ENCODE assay signal across 17 mouse cellular contexts in the genomic region with DNA sequence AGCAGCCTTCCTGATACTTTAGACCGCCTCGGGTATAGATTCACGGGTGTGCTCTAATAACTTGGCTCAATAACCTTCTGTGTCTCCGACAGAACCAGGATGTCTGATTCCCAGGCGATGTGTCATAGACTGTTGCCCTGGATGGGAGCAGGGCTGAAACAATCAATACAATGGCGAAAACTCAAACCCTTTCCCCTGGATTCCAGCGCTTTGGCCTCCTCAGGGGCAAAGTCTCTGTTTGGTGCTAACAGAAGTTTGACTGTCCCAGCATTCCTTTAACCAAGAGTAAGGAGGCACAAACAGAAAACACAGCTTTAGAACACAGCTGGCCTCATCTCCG. TPM values are rescaled to one million over a fixed set of nuclear protein-coding genes. Genes with fewer than 3 reads are reported as not detected.
DNase-seq lines count a peak whose midpoint lies in the region; ATAC-seq and TF ChIP-seq lines count a peak whose summit lies in the region.
"Had no signal": no experiment of that assay in that cellular context is flagged by ENCODE, and none has a peak within 500 bp of the region (broad histone marks: within the 10 kb centered on the region; RNA-seq: fewer than 3 reads in every experiment).

No protein-coding gene starts in this region.

- no peak overlapping the region for H3K4me2 ChIP-seq in hindbrain, embryonic 12.5 days (replicated peaks)
- no peak overlapping the region for H3K4me2 ChIP-seq in hindbrain, embryonic 14.5 days (replicated peaks)
- peak overlapping the region; percentile 11; the same call in 1 of the 2 replicates for H3K4me2 ChIP-seq in liver, embryonic 15.5 days
- H3K4me2 ChIP-seq in liver, embryonic 11.5 days = no peak overlapping the region
- H3K4me2 ChIP-seq in hindbrain, postnatal 0 days (ENCODE audit: low read depth, low read length) = no peak overlapping the region
- H3K4me2 ChIP-seq: limb, embryonic 12.5 days had no signal

- no peak for TF ChIP-seq CTCF in hindbrain, postnatal 0 days (IDR thresholded peaks at IDR 0.05; ENCODE audit: low read depth)

- peak; percentile 26; the same call in 1 of the 2 replicates for ATAC-seq in hindbrain, embryonic 12.5 days (ENCODE audit: low FRiP score)
- ATAC-seq in hindbrain, embryonic 14.5 days (ENCODE audit: low FRiP score) = no peak
- ATAC-seq in liver, embryonic 15.5 days (ENCODE audit: insufficient read depth) = peak; percentile 28; the same call in 1 of the 2 replicates
- no peak for ATAC-seq in liver, embryonic 11.5 days (replicated peaks; ENCODE audit: low FRiP score)
- ATAC-seq in erythroblast, adult 5-6 weeks (replicated peaks; ENCODE audit: low FRiP score, poor library complexity, severe bottlenecking) = 0 out of 2 replicates have a peak, but pooled peaks have one; percentile 31
- ATAC-seq in hindbrain, postnatal 0 days = peak; percentile 36; the same call in 1 of the 2 replicates

- H3K4me3 ChIP-seq in hindbrain, embryonic 12.5 days = no peak overlapping the region
- H3K4me3 ChIP-seq in hindbrain, embryonic 14.5 days (replicated peaks; ENCODE audit: low read length) = no peak overlapping the region
- no peak overlapping the region for H3K4me3 ChIP-seq in liver, embryonic 15.5 days (replicated peaks)
- H3K4me3 ChIP-seq in liver, embryonic 11.5 days (ENCODE audit: low read depth, low read length) = no peak overlapping the region
- H3K4me3 ChIP-seq in hindbrain, postnatal 0 days (ENCODE audit: low read length) = no peak overlapping the region
- no peak overlapping the region for H3K4me3 ChIP-seq in heart, embryonic 10.5 days
- H3K4me3 ChIP-seq: embryonic facial prominence, embryonic 13.5 days; limb, embryonic 12.5 days had no signal

- H3K27ac ChIP-seq in hindbrain, embryonic 12.5 days = no peak overlapping the region
- no peak overlapping the region for H3K27ac ChIP-seq in hindbrain, embryonic 14.5 days
- no peak overlapping the region for H3K27ac ChIP-seq in liver, embryonic 15.5 days (replicated peaks)
- no peak overlapping the region for H3K27ac ChIP-seq in liver, embryonic 11.5 days (ENCODE audit: low read depth, low read length)
- H3K27ac ChIP-seq in hindbrain, postnatal 0 days = no peak overlapping the region
- no peak overlapping the region for H3K27ac ChIP-seq in heart, embryonic 10.5 days
- H3K27ac ChIP-seq: embryonic facial prominence, embryonic 13.5 days; limb, embryonic 12.5 days had no signal

- H3K4me1 ChIP-seq in hindbrain, embryonic 12.5 days = 0 out of 2 replicates have a peak, but pooled peaks cover 2% of the 10 kb centered on the region
- no peaks in the 10 kb centered on the region for H3K4me1 ChIP-seq in hindbrain, embryonic 14.5 days (replicated peaks; ENCODE audit: control insufficient read depth, insufficient read depth, low read length)
- H3K4me1 ChIP-seq in liver, embryonic 15.5 days (replicated peaks) = no peaks in the 10 kb centered on the region
- no peaks in the 10 kb centered on the region for H3K4me1 ChIP-seq in liver, embryonic 11.5 days (replicated peaks; ENCODE audit: control insufficient read depth, insufficient read depth, low read length)
- H3K4me1 ChIP-seq in hindbrain, postnatal 0 days (ENCODE audit: insufficient read depth, low read length) = no peaks in the 10 kb centered on the region; the same call in 1 of the 2 replicates
- H3K4me1 ChIP-seq in heart, embryonic 10.5 days = no peaks in the 10 kb centered on the region; the same call in 1 of the 2 replicates
- H3K4me1 ChIP-seq: embryonic facial prominence, embryonic 13.5 days; limb, embryonic 12.5 days had no signal

- WGBS in hindbrain, embryonic 12.5 days = 66% methylated on average over 8 of the region's 8 CpGs
- 64% methylated on average over 8 of the region's 8 CpGs for WGBS in hindbrain, embryonic 14.5 days
- 48% methylated on average over 8 of the region's 8 CpGs for WGBS in liver, embryonic 15.5 days (ENCODE audit: insufficient replicate concordance)
- WGBS in liver, embryonic 11.5 days = 50% methylated on average over 8 of the region's 8 CpGs
- 61% methylated on average over 8 of the region's 8 CpGs for whole genome bisulfite sequencing in hindbrain, postnatal 0 days
- WGBS in heart, embryonic 10.5 days = 54% methylated on average over 8 of the region's 8 CpGs

- no peak overlapping the region for H3K9ac ChIP-seq in hindbrain, embryonic 12.5 days
- no peak overlapping the region for H3K9ac ChIP-seq in hindbrain, embryonic 14.5 days
- no peak overlapping the region for H3K9ac ChIP-seq in liver, embryonic 15.5 days
- H3K9ac ChIP-seq in liver, embryonic 11.5 days (ENCODE audit: low read depth, low read length) = no peak overlapping the region
- no peak overlapping the region for H3K9ac ChIP-seq in hindbrain, postnatal 0 days (replicated peaks; ENCODE audit: low read length)
- H3K9ac ChIP-seq: embryonic facial prominence, embryonic 13.5 days; limb, embryonic 12.5 days had no signal

- no peak for DNase-seq in hindbrain, embryonic 14.5 days (ENCODE audit: low spot score)
- no peak for DNase-seq in liver, embryonic 11.5 days (ENCODE audit: low spot score)
- no peak for DNase-seq in hindbrain, postnatal 0 days (ENCODE audit: low spot score)
- DNase-seq in heart, embryonic 10.5 days (ENCODE audit: low spot score) = no peak

- no peaks in the 10 kb centered on the region for H3K9me3 ChIP-seq in hindbrain, embryonic 12.5 days (replicated peaks)
- H3K9me3 ChIP-seq in hindbrain, embryonic 14.5 days (ENCODE audit: control insufficient read depth, low read length) = no peaks in the 10 kb centered on the region
- H3K9me3 ChIP-seq in liver, embryonic 15.5 days (replicated peaks) = no peaks in the 10 kb centered on the region
- H3K9me3 ChIP-seq in liver, embryonic 11.5 days (ENCODE audit: control insufficient read depth, low read length) = no peaks in the 10 kb centered on the region
- no peaks in the 10 kb centered on the region for H3K9me3 ChIP-seq in hindbrain, postnatal 0 days (ENCODE audit: low read length)
- no peaks in the 10 kb centered on the region for H3K9me3 ChIP-seq in heart, embryonic 10.5 days
- H3K9me3 ChIP-seq: embryonic facial prominence, embryonic 13.5 days; G1E; limb, embryonic 12.5 days had no signal

- peaks cover 17% of the 10 kb centered on the region for H3K27me3 ChIP-seq in hindbrain, embryonic 12.5 days
- H3K27me3 ChIP-seq in hindbrain, embryonic 14.5 days (ENCODE audit: control insufficient read depth, insufficient read depth, low read length) = peaks cover 10% of the 10 kb centered on the region
- H3K27me3 ChIP-seq in liver, embryonic 15.5 days = peaks cover 8% of the 10 kb centered on the region; the same call in 1 of the 2 replicates
- peaks cover 14% of the 10 kb centered on the region; the same call in 1 of the 2 replicates for H3K27me3 ChIP-seq in liver, embryonic 11.5 days (replicated peaks; ENCODE audit: control insufficient read depth, insufficient read depth, low read length)
- peaks cover 8% of the 10 kb centered on the region; the same call in 1 of the 2 replicates for H3K27me3 ChIP-seq in hindbrain, postnatal 0 days (ENCODE audit: insufficient read depth, low read length)
- peaks cover 48% of the 10 kb centered on the region for H3K27me3 ChIP-seq in heart, embryonic 10.5 days (ENCODE audit: insufficient read depth, poor library complexity, severe bottlenecking)

- no peaks in the 10 kb centered on the region for H3K36me3 ChIP-seq in hindbrain, embryonic 12.5 days
- H3K36me3 ChIP-seq in hindbrain, embryonic 14.5 days (replicated peaks; ENCODE audit: control insufficient read depth, insufficient read depth) = no peaks in the 10 kb centered on the region
- H3K36me3 ChIP-seq in liver, embryonic 15.5 days (replicated peaks) = no peaks in the 10 kb centered on the region
- H3K36me3 ChIP-seq in liver, embryonic 11.5 days (ENCODE audit: control insufficient read depth, insufficient read depth, low read length) = no peaks in the 10 kb centered on the region
- H3K36me3 ChIP-seq in hindbrain, postnatal 0 days (ENCODE audit: insufficient read depth, low read length) = no peaks in the 10 kb centered on the region
- no peaks in the 10 kb centered on the region for H3K36me3 ChIP-seq in heart, embryonic 10.5 days
- H3K36me3 ChIP-seq: embryonic facial prominence, embryonic 13.5 days; G1E; limb, embryonic 12.5 days had no signal

RNA-seq across cellular contexts. Expression of a gene that starts 8.4 kb away (rescaled TPM):
- polyA plus RNA-seq in hindbrain, embryonic 12.5 days (2016; fragmentation: Nextera tagmentation; extraction: Ambion mirVana) = not detected in 2 replicates
- not detected in 2 replicates for polyA plus RNA-seq in hindbrain, embryonic 14.5 days (2014; fragmentation: Nextera tagmentation; extraction: Ambion mirVana)
- polyA plus RNA-seq in liver, embryonic 15.5 days (2015; fragmentation: Nextera tagmentation; extraction: Ambion mirVana) = not detected in 2 replicates
- polyA plus RNA-seq in liver, embryonic 11.5 days (2014; fragmentation: Nextera tagmentation; extraction: Ambion mirVana) = not detected in 2 replicates
- not detected in 2 replicates for total RNA-seq in erythroblast, adult 5-6 weeks (2015; ENCODE audit: low replicate concordance)
- not detected in 2 replicates for total RNA-seq in erythroblast, adult 5-6 weeks (2017; ENCODE audit: low replicate concordance)
- not detected in 2 replicates for total RNA-seq in hindbrain, postnatal 0 days (2014; rRNA removed)
- polyA plus RNA-seq in hindbrain, postnatal 0 days (2015; fragmentation: Nextera tagmentation; extraction: Ambion mirVana) = not detected in 2 replicates
- not detected in 2 replicates for polyA plus RNA-seq in heart, embryonic 10.5 days (2016; fragmentation: Nextera tagmentation; extraction: Ambion mirVana)
- total RNA-seq: adrenal gland, adult 18-20 months; G1E; gastrocnemius, postnatal 25 days; heart, postnatal 14 days; megakaryocyte, adult 5-6 weeks had no signal
- polyA plus RNA-seq: embryonic facial prominence, embryonic 13.5 days; G1E; kidney, adult 2 months; large intestine, adult 2 months; limb, embryonic 12.5 days; lung, embryonic 16.5 days had no signal

RNA-seq across cellular contexts. Expression of a gene that starts 18.3 kb away (rescaled TPM):
- 0.08 TPM in 1 of 2 replicates, not detected in the other for polyA plus RNA-seq in hindbrain, embryonic 12.5 days (2016; fragmentation: Nextera tagmentation; extraction: Ambion mirVana)
- polyA plus RNA-seq in hindbrain, embryonic 14.5 days (2014; fragmentation: Nextera tagmentation; extraction: Ambion mirVana) = 0.99 and 1.2 TPM in 2 replicates
- polyA plus RNA-seq in liver, embryonic 15.5 days (2015; fragmentation: Nextera tagmentation; extraction: Ambion mirVana) = not detected in 2 replicates
- polyA plus RNA-seq in liver, embryonic 11.5 days (2014; fragmentation: Nextera tagmentation; extraction: Ambion mirVana) = not detected in 2 replicates
- not detected in 2 replicates for total RNA-seq in erythroblast, adult 5-6 weeks (2015; ENCODE audit: low replicate concordance)
- not detected in 2 replicates for total RNA-seq in erythroblast, adult 5-6 weeks (2017; ENCODE audit: low replicate concordance)
- total RNA-seq in hindbrain, postnatal 0 days (2014; rRNA removed) = 31.9 and 37.6 TPM in 2 replicates
- polyA plus RNA-seq in hindbrain, postnatal 0 days (2015; fragmentation: Nextera tagmentation; extraction: Ambion mirVana) = 1.0 and 1.1 TPM in 2 replicates
- polyA plus RNA-seq in heart, embryonic 10.5 days (2016; fragmentation: Nextera tagmentation; extraction: Ambion mirVana) = not detected in 2 replicates
- total RNA-seq: G1E; gastrocnemius, postnatal 25 days; heart, postnatal 14 days; megakaryocyte, adult 5-6 weeks had no signal
- polyA plus RNA-seq: embryonic facial prominence, embryonic 13.5 days; G1E; limb, embryonic 12.5 days; lung, embryonic 16.5 days had no signal

RNA-seq across cellular contexts. Expression of a gene that starts 40.6 kb away (rescaled TPM):
- polyA plus RNA-seq in hindbrain, embryonic 12.5 days (2016; fragmentation: Nextera tagmentation; extraction: Ambion mirVana) = 57.8 and 66.1 TPM in 2 replicates
- 53.1 and 53.5 TPM in 2 replicates for polyA plus RNA-seq in hindbrain, embryonic 14.5 days (2014; fragmentation: Nextera tagmentation; extraction: Ambion mirVana)
- 9.9 and 13.3 TPM in 2 replicates for polyA plus RNA-seq in liver, embryonic 15.5 days (2015; fragmentation: Nextera tagmentation; extraction: Ambion mirVana)
- 33.1 and 36.5 TPM in 2 replicates for polyA plus RNA-seq in liver, embryonic 11.5 days (2014; fragmentation: Nextera tagmentation; extraction: Ambion mirVana)
- 1.5 TPM in 1 of 2 replicates, not detected in the other for total RNA-seq in erythroblast, adult 5-6 weeks (2015; ENCODE audit: low replicate concordance)
- total RNA-seq in erythroblast, adult 5-6 weeks (2017; ENCODE audit: low replicate concordance) = 1.9 TPM in 1 of 2 replicates, not detected in the other
- total RNA-seq in hindbrain, postnatal 0 days (2014; rRNA removed) = 115 and 126 TPM in 2 replicates
- 36.3 and 37.5 TPM in 2 replicates for polyA plus RNA-seq in hindbrain, postnatal 0 days (2015; fragmentation: Nextera tagmentation; extraction: Ambion mirVana)
- polyA plus RNA-seq in heart, embryonic 10.5 days (2016; fragmentation: Nextera tagmentation; extraction: Ambion mirVana) = 46.6 and 53.9 TPM in 2 replicates
- total RNA-seq: G1E had no signal

RNA-seq across cellular contexts. Expression of a gene that starts 42.2 kb away (rescaled TPM):
- 30.3 and 33.0 TPM in 2 replicates for polyA plus RNA-seq in hindbrain, embryonic 12.5 days (2016; fragmentation: Nextera tagmentation; extraction: Ambion mirVana)
- 19.8 and 20.8 TPM in 2 replicates for polyA plus RNA-seq in hindbrain, embryonic 14.5 days (2014; fragmentation: Nextera tagmentation; extraction: Ambion mirVana)
- 0.08 and 0.10 TPM in 2 replicates for polyA plus RNA-seq in liver, embryonic 15.5 days (2015; fragmentation: Nextera tagmentation; extraction: Ambion mirVana)
- 2.0 and 2.1 TPM in 2 replicates for polyA plus RNA-seq in liver, embryonic 11.5 days (2014; fragmentation: Nextera tagmentation; extraction: Ambion mirVana)
- not detected in 2 replicates for total RNA-seq in erythroblast, adult 5-6 weeks (2015; ENCODE audit: low replicate concordance)
- total RNA-seq in erythroblast, adult 5-6 weeks (2017; ENCODE audit: low replicate concordance) = not detected in 2 replicates
- 66.2 and 67.9 TPM in 2 replicates for total RNA-seq in hindbrain, postnatal 0 days (2014; rRNA removed)
- polyA plus RNA-seq in hindbrain, postnatal 0 days (2015; fragmentation: Nextera tagmentation; extraction: Ambion mirVana) = 19.8 and 21.3 TPM in 2 replicates
- 2.7 and 6.3 TPM in 2 replicates for polyA plus RNA-seq in heart, embryonic 10.5 days (2016; fragmentation: Nextera tagmentation; extraction: Ambion mirVana)
- total RNA-seq: megakaryocyte, adult 5-6 weeks had no signal
- polyA plus RNA-seq: G1E had no signal

RNA-seq across cellular contexts. Expression of a gene that starts 50.0 kb away (rescaled TPM):
- polyA plus RNA-seq in hindbrain, embryonic 12.5 days (2016; fragmentation: Nextera tagmentation; extraction: Ambion mirVana) = not detected in 2 replicates
- polyA plus RNA-seq in hindbrain, embryonic 14.5 days (2014; fragmentation: Nextera tagmentation; extraction: Ambion mirVana) = 0.27 and 0.31 TPM in 2 replicates
- not detected in 2 replicates for polyA plus RNA-seq in liver, embryonic 15.5 days (2015; fragmentation: Nextera tagmentation; extraction: Ambion mirVana)
- not detected in 2 replicates for polyA plus RNA-seq in liver, embryonic 11.5 days (2014; fragmentation: Nextera tagmentation; extraction: Ambion mirVana)
- total RNA-seq in erythroblast, adult 5-6 weeks (2015; ENCODE audit: low replicate concordance) = not detected in 2 replicates
- total RNA-seq in erythroblast, adult 5-6 weeks (2017; ENCODE audit: low replicate concordance) = not detected in 2 replicates
- total RNA-seq in hindbrain, postnatal 0 days (2014; rRNA removed) = 0.42 and 2.0 TPM in 2 replicates
- 0.60 and 0.71 TPM in 2 replicates for polyA plus RNA-seq in hindbrain, postnatal 0 days (2015; fragmentation: Nextera tagmentation; extraction: Ambion mirVana)
- polyA plus RNA-seq in heart, embryonic 10.5 days (2016; fragmentation: Nextera tagmentation; extraction: Ambion mirVana) = not detected in 2 replicates
- total RNA-seq: adrenal gland, adult 18-20 months; heart, postnatal 14 days; megakaryocyte, adult 5-6 weeks had no signal
- polyA plus RNA-seq: embryonic facial prominence, embryonic 13.5 days; G1E; limb, embryonic 12.5 days; lung, embryonic 16.5 days had no signal

Comparison
In these comparisons a context has a peak if more than half of its experiments do, and no peak if none do; other contexts are left out.
1. ATAC-seq: peak in hindbrain, embryonic 12.5 days (single experiment), liver, embryonic 15.5 days (single experiment), erythroblast, adult 5-6 weeks (single experiment) and hindbrain, postnatal 0 days (single experiment); none in hindbrain, embryonic 14.5 days (single experiment) and liver, embryonic 11.5 days (single experiment).